Mouse (Mus musculus) MEL (cell line): ENCODE measurements around the gene Brd9. TPM values are rescaled to one million over a fixed set of nuclear protein-coding genes. Genes with fewer than 3 reads are reported as not detected.

Experiments
- DNase-seq: peaks from one replicate; pipeline ENCODE4 v3.0.0; 2011; ENCODE audit warnings: low read depth, low spot score
- H3K27ac ChIP-seq: 2 replicates; pipeline ENCODE4 v1.5.1; 2012; ENCODE audit warnings: low read depth, mild to moderate bottlenecking, control low read depth, low read length, moderate library complexity; ENCODE audit not compliant: control insufficient read depth
- H3K27me3 ChIP-seq, 2 experiments: fragments of 150-350 bp in 1 of 2; sonication (generic) in 1 of 2; 2 replicates each; pipeline ENCODE4 v1.6.1; 2012; ENCODE audit warnings: low read length in 2 of 2, mild to moderate bottlenecking in 2 of 2, improper control_type of control experiment in 1 of 2, moderate library complexity in 1 of 2; ENCODE audit not compliant: insufficient read depth in 2 of 2, control insufficient read depth in 1 of 2
- H3K36me3 ChIP-seq, 2 experiments: 2 replicates each; pipeline ENCODE4 v1.6.1; 2012 to 2014; ENCODE audit warnings: low read length in 2 of 2, improper control_type of control experiment in 1 of 2, inconsistent platforms in 1 of 2, mild to moderate bottlenecking in 1 of 2; ENCODE audit not compliant: insufficient read depth in 2 of 2, control insufficient read depth in 1 of 2
- H3K4me1 ChIP-seq, 2 experiments: fragments of 150-350 bp in 1 of 2; sonication (generic) in 1 of 2; 2 replicates each; pipeline ENCODE4 v1.6.1; 2012; ENCODE audit warnings: low read length in 2 of 2, improper control_type of control experiment in 1 of 2, mild to moderate bottlenecking in 1 of 2; ENCODE audit not compliant: insufficient read depth in 2 of 2, control insufficient read depth in 1 of 2
- H3K4me3 ChIP-seq, 2 experiments: fragments of 150-350 bp in 1 of 2; sonication (generic) in 1 of 2; 2 replicates each; pipeline ENCODE4 v1.5.1; 2012; ENCODE audit warnings: low read depth in 2 of 2, low read length in 2 of 2, mild to moderate bottlenecking in 2 of 2, moderate library complexity in 2 of 2, control low read depth in 1 of 2, improper control_type of control experiment in 1 of 2; ENCODE audit not compliant: control insufficient read depth in 1 of 2, insufficient read depth in 1 of 2
- H3K79me2 ChIP-seq: 2 replicates; pipeline ENCODE4 v1.6.1; 2012; ENCODE audit warnings: mild to moderate bottlenecking, low read length, moderate library complexity; ENCODE audit not compliant: control insufficient read depth, poor library complexity, insufficient read depth
- H3K9ac ChIP-seq: 2 replicates; pipeline ENCODE4 v1.6.1; 2012; ENCODE audit warnings: low read depth, mild to moderate bottlenecking, control low read depth, low read length, moderate library complexity; ENCODE audit not compliant: control insufficient read depth, poor library complexity, severe bottlenecking
- H3K9me3 ChIP-seq: fragments of 150-350 bp; sonication (generic); replicated peaks from 2 replicates; pipeline ENCODE4 v1.6.1; 2012; ENCODE audit warnings: mild to moderate bottlenecking, low read length, improper control_type of control experiment, moderate library complexity; ENCODE audit not compliant: insufficient read depth
- CHD1 ChIP-seq: IDR thresholded peaks from 2 replicates; pipeline ENCODE4 v1.6.1; 2012; ENCODE audit warnings: low read depth, mild to moderate bottlenecking, inconsistent platforms, low read length, improper control_type of control experiment
- CHD2 ChIP-seq: IDR thresholded peaks from 2 replicates; pipeline ENCODE4 v1.6.1; 2011; ENCODE audit warnings: low read length, improper control_type of control experiment
- CTCF ChIP-seq, 3 experiments: IDR thresholded peaks in 2 of 3; conservative IDR thresholded peaks in 1 of 3; 2 replicates each; pipeline ENCODE4 v1.5.1; 2011 to 2012; ENCODE audit warnings: low read length in 3 of 3, low read depth in 2 of 3, mild to moderate bottlenecking in 2 of 3, improper control_type of control experiment in 1 of 3, inconsistent platforms in 1 of 3, mixed read lengths in 1 of 3, moderate library complexity in 1 of 3; ENCODE audit not compliant: control insufficient read depth in 1 of 3, insufficient read depth in 1 of 3, poor library complexity in 1 of 3, severe bottlenecking in 1 of 3
- E2F4 ChIP-seq: IDR thresholded peaks from 2 replicates; pipeline ENCODE4 v1.6.1; 2011; ENCODE audit warnings: low read depth, low read length, improper control_type of control experiment, borderline replicate concordance
- EP300 ChIP-seq, 2 experiments: IDR thresholded peaks; 2 replicates each; pipeline ENCODE4 v1.6.1; 2011; ENCODE audit warnings: improper control_type of control experiment in 2 of 2, low read length in 2 of 2, low read depth in 1 of 2, mild to moderate bottlenecking in 1 of 2
- ETS1 ChIP-seq: IDR thresholded peaks from 2 replicates; pipeline ENCODE4 v1.6.1; 2012; ENCODE audit warnings: low read depth, mild to moderate bottlenecking, inconsistent platforms, low read length, improper control_type of control experiment, moderate library complexity
- GABPA ChIP-seq: IDR thresholded peaks from 2 replicates; pipeline ENCODE4 v1.6.1; 2012; ENCODE audit warnings: low read depth, mild to moderate bottlenecking, inconsistent platforms, low read length, improper control_type of control experiment, moderate library complexity
- GATA1 ChIP-seq: IDR thresholded peaks from 2 replicates; pipeline ENCODE4 v1.6.1; 2011; ENCODE audit warnings: low read depth, low read length, improper control_type of control experiment
- JUND ChIP-seq: IDR thresholded peaks from 2 replicates; pipeline ENCODE4 v1.6.1; 2011; ENCODE audit warnings: low read depth, mild to moderate bottlenecking, improper control_type of control experiment, low read length
- KAT2A ChIP-seq: conservative IDR thresholded peaks from 2 replicates; pipeline ENCODE4 v1.6.1; 2012; ENCODE audit warnings: low read depth, low read length, improper control_type of control experiment, inconsistent platforms
- MAX ChIP-seq: IDR thresholded peaks from 2 replicates; pipeline ENCODE4 v1.6.1; 2011; ENCODE audit warnings: low read length, improper control_type of control experiment
- MYC ChIP-seq: IDR thresholded peaks from 2 replicates; pipeline ENCODE4 v1.6.1; 2011; ENCODE audit warnings: low read depth, mild to moderate bottlenecking, low read length, improper control_type of control experiment, moderate library complexity
- NRF1 ChIP-seq: IDR thresholded peaks from 2 replicates; pipeline ENCODE4 v1.6.1; 2014; ENCODE audit warnings: low read depth, mild to moderate bottlenecking, inconsistent platforms, low read length, improper control_type of control experiment, moderate library complexity; ENCODE audit not compliant: poor library complexity, insufficient read depth, severe bottlenecking
- POLR2A ChIP-seq, 2 experiments: IDR thresholded peaks; 2 replicates each; pipeline ENCODE4 v1.6.1; 2011 to 2012; ENCODE audit warnings: low read length in 2 of 2, mild to moderate bottlenecking in 2 of 2, control low read depth in 1 of 2, improper control_type of control experiment in 1 of 2, low read depth in 1 of 2, moderate library complexity in 1 of 2; ENCODE audit not compliant: control insufficient read depth in 1 of 2, insufficient read depth in 1 of 2, poor library complexity in 1 of 2
- POLR2AphosphoS2 ChIP-seq: IDR thresholded peaks from 2 replicates; pipeline ENCODE4 v1.6.1; 2011; ENCODE audit warnings: low read length, improper control_type of control experiment
- POLR2AphosphoS5 ChIP-seq: IDR thresholded peaks from 2 replicates; pipeline ENCODE4 v1.6.1; 2012; ENCODE audit warnings: low read depth, borderline replicate concordance, mild to moderate bottlenecking, inconsistent platforms, low read length, moderate library complexity, mixed read lengths
- RCOR1 ChIP-seq: IDR thresholded peaks from 2 replicates; pipeline ENCODE4 v1.6.1; 2012; ENCODE audit warnings: low read depth, mild to moderate bottlenecking, inconsistent platforms, low read length, improper control_type of control experiment
- SMC3 ChIP-seq: IDR thresholded peaks from 2 replicates; pipeline ENCODE4 v1.6.1; 2011; ENCODE audit warnings: low read depth, low read length, improper control_type of control experiment
- TAL1 ChIP-seq: IDR thresholded peaks from 2 replicates; pipeline ENCODE4 v1.6.1; 2012; ENCODE audit warnings: mild to moderate bottlenecking, inconsistent platforms, low read length, moderate library complexity, mixed read lengths
- TCF12 ChIP-seq: IDR thresholded peaks from 2 replicates; pipeline ENCODE4 v1.6.1; 2014; ENCODE audit warnings: low read depth, mild to moderate bottlenecking, inconsistent platforms, low read length, improper control_type of control experiment, moderate library complexity
- UBTF ChIP-seq: IDR thresholded peaks from 2 replicates; pipeline ENCODE4 v1.6.1; 2012; ENCODE audit warnings: low read depth, mild to moderate bottlenecking, inconsistent platforms, low read length, improper control_type of control experiment, moderate library complexity, borderline replicate concordance; ENCODE audit not compliant: insufficient read depth
- USF2 ChIP-seq, 2 experiments: IDR thresholded peaks; 2 replicates each; pipeline ENCODE4 v1.6.1; 2011 to 2012; ENCODE audit warnings: improper control_type of control experiment in 2 of 2, low read length in 2 of 2, borderline replicate concordance in 1 of 2, inconsistent platforms in 1 of 2, low read depth in 1 of 2, mild to moderate bottlenecking in 1 of 2; ENCODE audit not compliant: insufficient read depth in 1 of 2
- ZC3H11A ChIP-seq: IDR thresholded peaks from 2 replicates; pipeline ENCODE4 v1.6.1; 2012; ENCODE audit warnings: low read depth, mild to moderate bottlenecking, inconsistent platforms, low read length, improper control_type of control experiment
- ZKSCAN1 ChIP-seq: IDR thresholded peaks from 2 replicates; pipeline ENCODE4 v1.6.1; 2012; ENCODE audit warnings: low read depth, mild to moderate bottlenecking, inconsistent platforms, low read length, improper control_type of control experiment, moderate library complexity
- ZMIZ1 ChIP-seq: IDR thresholded peaks from 2 replicates; pipeline ENCODE4 v1.6.1; 2012; ENCODE audit warnings: low read depth, mild to moderate bottlenecking, inconsistent platforms, low read length, improper control_type of control experiment, moderate library complexity
- ZNF384 ChIP-seq: IDR thresholded peaks from 2 replicates; pipeline ENCODE4 v1.6.1; 2012; ENCODE audit warnings: low read depth, mild to moderate bottlenecking, inconsistent platforms, low read length, improper control_type of control experiment
- polyA plus RNA-seq, 2 experiments: library from polyadenylated mRNA; stranded (reverse) in 1 of 2; unstranded in 1 of 2; fragments of >175 nt in 1 of 2; fragments of >200 nt in 1 of 2; gene quantifications; 2 replicates each; pipeline versions ENCODE4 v1.2.1 to v1.2.4; 2012; ENCODE audit warnings: low replicate concordance in 2 of 2, low read depth in 1 of 2; ENCODE audit not compliant: insufficient read length in 2 of 2, insufficient read depth in 1 of 2, missing spikeins in 1 of 2
- total RNA-seq: library from RNA; depleted of rRNA; stranded (reverse); fragments of 300-350 nt; gene quantifications from 2 replicates; pipeline ENCODE4 v1.2.3, GENCODE M21; 2012

Gene Brd9
- total and polyA plus RNA-seq, 3 experiments: 21.4 to 29.2 TPM; not detected in 1

- H3K27me3 ChIP-seq: no peaks in the 10 kb centered on the region
- H3K4me3 ChIP-seq: peak overlapping the region; percentile 91 to 99
- H3K4me1 ChIP-seq: peaks cover 0 to 10% of the 10 kb centered on the region in 2 experiments; a peak in 3 of 4 replicates
- TF ChIP-seq POLR2AphosphoS5 (no peak), MYC (no peak; the same call in 1 of the 2 replicates), RCOR1 (peak; percentile 98), CHD1 (no peak), MAX (no peak), JUND (no peak), GABPA (no peak), CHD2 (0 out of 2 replicates have a peak, but pooled peaks have one; percentile 4), NRF1 (no peak), GATA1 (peak; percentile 40; the same call in 1 of the 2 replicates), POLR2A (IDR thresholded peaks at IDR 0.05; ENCODE audit: control insufficient read depth in 1 of 2, insufficient read depth in 1 of 2, low read depth in 1 of 2, low read length in 2 of 2, poor library complexity in 1 of 2) (no peak), USF2 (IDR thresholded peaks at IDR 0.05; ENCODE audit: borderline replicate concordance in 1 of 2, insufficient read depth in 1 of 2, low read depth in 1 of 2, low read length in 2 of 2) (no peak), TAL1 (peak; percentile 77), EP300 (IDR thresholded peaks at IDR 0.05; ENCODE audit: low read depth in 1 of 2, low read length in 2 of 2) (peak in 1 of 2 experiments; percentile 43; a peak in 2 of 4 replicates), TCF12 (0 out of 2 replicates have a peak, but pooled peaks have one; percentile 20), ZMIZ1 (no peak), POLR2AphosphoS2 (no peak), ZNF384 (no peak), ZKSCAN1 (no peak), CTCF (IDR thresholded peaks at IDR 0.05 in 2 of 3, conservative IDR thresholded peaks at IDR 0.05 in 1 of 3; ENCODE audit: control insufficient read depth in 1 of 3, insufficient read depth in 1 of 3, low read depth in 2 of 3, low read length in 3 of 3, poor library complexity in 1 of 3, severe bottlenecking in 1 of 3) (no peak)
- H3K79me2 ChIP-seq: peaks cover 13% of the 10 kb centered on the region
- no peaks in the 10 kb centered on the region for H3K9me3 ChIP-seq
- peak overlapping the region; percentile 94 for H3K9ac ChIP-seq
- H3K36me3 ChIP-seq: peaks cover 11 to 12% of the 10 kb centered on the region in 2 experiments
- DNase-seq: no peak
- H3K27ac ChIP-seq: peak overlapping the region; percentile 98
These were observed 558 bp downstream of the Brd9 start for GRCm38 (mm10) chr13:73938177-73938560.

DNA sequence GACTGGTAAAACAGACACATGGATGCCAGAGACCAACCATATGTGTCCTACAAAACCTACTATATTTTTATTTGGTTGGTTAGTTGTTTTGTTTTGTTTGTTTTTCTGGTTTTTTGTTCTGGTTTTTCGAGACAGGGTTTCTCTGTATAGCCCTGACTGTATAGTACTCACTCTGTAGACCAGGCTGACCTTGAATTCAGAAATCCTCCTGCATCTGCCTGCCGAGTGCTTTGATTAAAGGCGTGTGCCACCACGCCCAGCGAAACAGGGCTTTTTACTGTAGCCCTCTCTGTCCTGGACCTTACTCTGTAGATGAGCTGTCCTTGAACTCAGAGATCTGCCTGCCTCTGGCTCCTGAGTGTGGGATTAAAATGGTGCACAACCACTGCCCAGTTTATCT is 1.5 kb downstream of the Brd9 start:
- H3K36me3 ChIP-seq: peaks cover 11% of the 10 kb centered on the region in 2 experiments
- TF ChIP-seq SMC3 (no peak), ZNF384 (no peak), GATA1 (no peak), CTCF (IDR thresholded peaks at IDR 0.05 in 2 of 3, conservative IDR thresholded peaks at IDR 0.05 in 1 of 3; ENCODE audit: control insufficient read depth in 1 of 3, insufficient read depth in 1 of 3, low read depth in 2 of 3, low read length in 3 of 3, poor library complexity in 1 of 3, severe bottlenecking in 1 of 3) (no peak), UBTF (no peak), ETS1 (no peak), ZMIZ1 (no peak), KAT2A (no peak), TCF12 (no peak), TAL1 (no peak), JUND (no peak), EP300 (IDR thresholded peaks at IDR 0.05; ENCODE audit: low read depth in 1 of 2, low read length in 2 of 2) (no peak), POLR2AphosphoS2 (no peak), E2F4 (no peak), ZKSCAN1 (no peak), ZC3H11A (no peak)
- TF ChIP-seq, all 39 proteins: peak for 0
- H3K79me2 ChIP-seq: peaks cover 13% of the 10 kb centered on the region
- H3K27me3 ChIP-seq: no peaks in the 10 kb centered on the region
- H3K4me1 ChIP-seq: peaks cover 0 to 10% of the 10 kb centered on the region in 2 experiments; a peak in 3 of 4 replicates
- H3K9ac ChIP-seq: no peak overlapping the region
- no peak for DNase-seq
- H3K9me3 ChIP-seq: no peaks in the 10 kb centered on the region
- no peak overlapping the region for H3K4me3 ChIP-seq
- H3K27ac ChIP-seq: no peak overlapping the region
